Mouse (Mus musculus) T-helper 1 cell (primary cell): ENCODE results near the gene Trappc2l.

ENCODE experiments used
- in situ Hi-C: fragments of 300-600 bp; cut with MboI, MseI; formaldehyde crosslinking; loops from one replicate; pipeline ENCODE4 v1.15.1; 2025; ENCODE audit warnings: high pct_unique_total_duplicates

Gene Trappc2l

DNA sequence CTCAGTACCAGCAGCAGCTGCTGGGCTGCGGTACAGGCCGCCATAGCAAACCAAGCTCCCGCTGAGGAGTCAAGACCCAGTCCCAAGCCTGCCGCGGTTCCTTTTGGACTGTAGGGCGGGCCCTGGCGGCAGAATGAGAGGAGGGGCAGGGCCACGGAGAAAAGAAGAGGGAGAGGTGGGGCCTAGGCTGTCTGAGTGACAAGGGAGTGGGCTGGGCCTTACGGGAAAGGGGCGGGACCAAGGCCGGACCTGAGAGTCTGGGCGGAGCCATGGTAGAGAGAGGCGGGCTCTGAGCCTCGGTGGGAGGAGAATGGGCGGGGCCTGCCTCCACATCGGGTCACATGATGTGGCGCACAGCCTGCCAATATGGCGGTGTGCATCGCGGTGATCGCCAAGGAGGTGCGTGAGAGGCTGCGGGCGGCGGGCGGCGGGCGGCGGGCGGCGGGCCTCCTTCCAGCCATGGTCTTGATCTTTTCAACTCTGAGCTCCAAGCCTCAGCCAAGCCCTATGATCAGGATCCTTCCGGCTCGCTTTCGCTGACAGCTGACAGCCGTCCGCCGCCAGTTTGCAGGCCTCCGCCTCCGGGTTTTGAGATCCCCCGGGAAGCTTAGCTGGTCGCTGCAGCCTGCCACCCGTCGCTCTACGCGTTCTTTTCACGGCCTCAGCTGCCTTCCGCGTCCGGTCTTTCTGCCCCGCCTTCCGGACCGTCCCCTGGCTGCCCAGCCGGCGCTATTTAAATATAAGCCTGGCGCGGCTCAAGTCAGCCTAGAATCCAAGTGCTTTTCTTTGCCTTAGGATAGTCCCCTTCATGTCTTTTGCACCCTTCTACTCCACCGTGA lies at the start of gene Trappc2l, which contains the start of gene Galns:
TSS of gene Trappc2l (plus strand) at position 346 of the 839 bp plus-strand sequence.
TSS of gene Galns (minus strand) at position 169 of the 839 bp plus-strand sequence.
- in situ Hi-C loops = loop anchor here (10.0 kb wide), 1 partner anchor 617 kb away; no protein-coding TSS in a partner anchor

DNA sequence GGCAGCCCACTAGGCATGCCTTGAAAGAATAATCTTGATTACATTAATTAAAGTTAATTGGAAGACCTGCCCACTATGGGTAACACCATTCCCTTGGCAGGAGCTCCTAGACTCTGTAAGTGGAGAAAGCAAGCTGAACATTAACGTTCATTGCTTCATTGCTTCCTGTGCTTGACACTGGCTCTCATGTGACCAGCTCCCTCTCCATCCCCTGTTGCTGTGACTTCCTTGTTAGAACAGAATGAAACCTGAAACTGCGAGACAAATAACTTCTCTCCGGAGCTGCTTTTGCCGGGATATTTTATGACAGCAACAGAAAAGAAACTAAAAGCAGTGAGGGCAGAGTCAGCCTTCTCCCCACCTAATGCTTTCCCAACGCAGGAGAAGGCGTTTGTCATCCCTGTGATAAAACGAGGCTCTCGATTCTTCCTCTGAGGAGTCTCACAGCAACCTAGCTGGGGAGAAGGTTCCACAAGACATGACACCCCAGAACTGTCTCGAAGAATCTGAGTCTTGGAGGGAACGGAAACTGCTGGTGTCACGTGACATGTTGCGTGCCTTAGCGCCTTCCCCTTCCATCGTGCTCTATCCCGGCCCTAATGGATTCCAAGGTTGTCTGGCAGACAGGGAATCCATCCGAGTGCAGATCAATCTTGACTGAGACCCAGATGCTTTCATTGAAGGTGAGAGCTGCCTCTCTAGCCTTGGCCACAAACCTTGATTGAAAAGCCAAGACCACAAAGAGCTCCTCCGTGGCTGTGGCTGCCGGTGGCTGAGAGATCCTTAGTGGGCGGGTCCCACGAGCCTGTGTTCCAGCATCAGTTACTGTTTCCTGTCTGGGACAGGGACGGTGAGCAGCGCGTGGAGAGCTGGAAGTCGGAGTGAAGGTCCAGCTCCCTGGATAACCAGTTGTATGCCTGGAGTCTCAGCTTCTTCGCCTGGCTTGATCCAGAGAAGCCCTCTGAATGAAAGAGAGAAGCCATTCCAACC lies 46.8 kb upstream of the Trappc2l start:
- in situ Hi-C loops = loop anchor here (5.0 to 25.0 kb wide), 4 partner anchors 62 to 998 kb away; partner anchors contain the start of gene Rpl13

DNA sequence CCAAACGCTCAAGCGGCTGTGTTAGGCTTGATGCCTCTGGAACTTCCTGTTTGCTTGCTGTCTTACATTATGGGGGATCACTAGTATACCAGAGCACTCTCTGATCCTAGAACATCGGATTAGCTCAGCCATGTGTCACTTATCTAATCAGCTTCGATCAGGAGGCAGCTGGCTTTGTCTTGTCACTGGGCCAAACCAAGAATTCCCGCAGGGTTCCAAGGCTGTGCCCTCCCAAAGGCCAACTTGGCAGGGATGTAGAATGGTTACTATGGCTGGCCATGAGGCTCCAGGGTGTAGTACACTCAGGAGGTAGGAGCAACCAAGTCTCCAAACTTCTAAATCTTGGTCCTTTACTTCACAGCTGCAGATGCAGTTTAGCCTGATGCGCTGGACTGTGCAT lies 44.7 kb upstream of the Trappc2l start:
- in situ Hi-C loops = loop anchor here (5.0 to 25.0 kb wide), 4 partner anchors 64 to 996 kb away; partner anchors contain the start of gene Rpl13

DNA sequence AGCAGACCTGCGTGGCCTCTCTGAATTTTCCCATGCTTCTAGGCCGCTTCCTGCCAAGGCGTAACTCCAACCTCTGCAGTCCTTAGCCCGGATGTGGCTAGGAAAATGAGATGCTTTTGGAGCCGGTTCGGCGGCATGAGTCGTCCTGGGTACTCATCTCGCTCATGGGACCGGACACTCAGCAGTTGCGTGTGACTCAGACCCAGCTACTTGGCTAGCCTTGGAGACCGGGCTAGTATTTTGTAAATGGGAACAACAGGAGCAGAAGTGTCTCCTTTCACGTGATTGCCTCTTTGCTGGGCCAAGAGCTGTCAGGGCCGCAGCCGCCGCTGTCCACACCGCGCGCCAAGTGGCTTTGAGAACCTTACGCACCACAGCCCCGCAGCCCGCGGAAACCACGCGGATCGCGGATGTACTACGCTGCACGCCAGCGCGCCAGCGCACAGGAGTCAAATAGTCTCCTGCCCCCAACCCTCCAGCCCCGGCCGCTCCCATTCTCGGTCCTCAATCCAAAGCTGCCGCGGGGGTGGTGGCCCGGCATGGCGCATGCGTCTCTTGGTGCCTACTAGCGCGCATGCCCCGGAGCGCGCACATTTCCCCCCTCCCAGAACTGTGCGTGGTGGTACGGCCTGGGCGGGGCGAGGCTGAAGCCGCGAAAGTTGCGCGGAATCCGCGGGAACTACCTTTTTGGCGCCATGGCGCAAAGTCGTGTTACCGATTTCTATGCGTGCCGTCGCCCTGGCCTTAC lies 43.9 kb upstream of the Trappc2l start, which contains the start of gene Cdt1:
TSS of gene Cdt1 (plus strand) at position 655 of the 748 bp plus-strand sequence.
- in situ Hi-C loops = loop anchor here (5.0 to 25.0 kb wide), 4 partner anchors 65 to 995 kb away; partner anchors contain the start of gene Rpl13

DNA sequence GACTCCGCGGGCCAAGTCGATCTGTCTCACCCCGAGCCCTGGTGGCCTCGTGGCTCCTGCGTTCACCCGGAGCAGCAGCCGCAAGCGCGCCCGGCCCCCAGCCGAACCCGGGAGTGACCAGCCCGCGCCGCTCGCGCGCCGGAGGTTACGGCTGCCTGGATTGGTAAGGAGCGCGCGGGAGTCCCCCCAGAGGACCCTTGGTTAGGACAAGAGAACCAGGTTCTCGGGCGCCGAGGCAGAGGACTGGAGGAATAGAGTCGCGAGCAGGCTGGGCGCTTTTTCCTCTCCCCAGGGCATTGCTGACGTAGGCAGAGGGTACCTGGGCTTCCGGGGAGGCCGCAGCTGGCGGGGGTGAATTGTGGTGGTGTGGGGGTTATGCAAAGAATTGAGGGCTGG lies 43.3 kb upstream of the Trappc2l start:
- in situ Hi-C loops = loop anchor here (5.0 to 25.0 kb wide), 4 partner anchors 66 to 994 kb away; partner anchors contain the start of gene Rpl13

DNA sequence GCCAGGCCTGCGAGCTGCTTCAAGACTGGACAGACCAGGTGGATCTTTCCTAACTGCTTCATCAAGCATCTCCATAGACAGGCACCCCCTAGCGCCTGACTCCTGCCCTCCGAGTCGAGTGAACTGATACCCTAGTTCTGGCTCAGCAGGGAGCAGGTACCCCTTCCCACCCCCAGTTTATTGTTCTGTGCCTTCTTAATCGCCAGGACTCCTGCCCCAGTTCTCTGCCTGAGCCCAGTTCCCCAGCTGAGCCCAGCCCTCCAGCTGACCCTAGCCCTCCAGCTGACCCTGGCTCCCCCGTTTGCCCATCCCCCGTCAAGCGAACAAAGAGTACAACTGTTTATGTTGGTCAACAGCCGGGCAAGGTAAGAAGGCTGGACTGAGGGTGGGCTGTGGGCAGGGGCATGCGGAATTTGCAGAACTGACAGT lies 42.5 kb upstream of the Trappc2l start:
- in situ Hi-C loops = loop anchor here (5.0 to 25.0 kb wide), 4 partner anchors 67 to 993 kb away; partner anchors contain the start of gene Rpl13

DNA sequence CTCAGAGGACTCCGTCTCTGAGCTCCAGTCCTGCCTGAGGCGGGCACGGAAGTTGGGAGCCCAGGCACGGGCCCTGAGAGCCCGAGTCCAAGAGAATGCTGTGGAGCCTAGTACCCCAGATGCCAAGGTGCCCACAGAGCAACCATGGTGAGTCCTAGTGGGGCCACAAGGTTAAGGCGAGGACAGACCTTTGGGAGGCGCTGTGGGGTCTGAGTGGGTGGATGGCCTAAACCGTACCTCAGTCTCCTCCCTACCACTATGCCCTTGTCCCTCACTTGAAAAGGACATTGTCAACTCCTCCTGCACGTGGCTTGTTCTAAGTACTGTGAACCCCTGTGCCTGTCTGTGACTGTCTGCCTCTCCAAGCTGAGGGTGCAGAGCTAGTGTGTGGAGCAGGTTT lies 42.1 kb upstream of the Trappc2l start:
- in situ Hi-C loops = loop anchor here (5.0 to 25.0 kb wide), 4 partner anchors 67 to 993 kb away; partner anchors contain the start of gene Rpl13

DNA sequence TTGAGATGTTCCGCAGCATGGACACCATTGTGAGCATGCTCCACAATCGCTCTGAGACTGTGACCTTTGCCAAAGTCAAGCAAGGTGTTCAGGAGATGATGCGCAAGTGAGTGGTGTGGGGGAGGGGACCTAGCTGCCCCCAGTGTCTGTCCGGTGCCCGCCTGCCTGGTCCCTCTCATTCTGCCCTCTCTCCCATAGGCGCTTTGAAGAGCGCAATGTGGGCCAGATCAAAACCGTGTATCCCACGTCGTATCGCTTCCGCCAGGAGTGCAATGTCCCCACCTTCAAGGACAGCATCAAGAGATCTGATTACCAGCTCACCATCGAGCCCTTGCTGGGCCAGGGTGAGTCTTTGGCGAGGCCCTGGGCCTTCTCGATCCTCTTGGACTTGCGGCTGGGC lies 41.4 kb upstream of the Trappc2l start:
- in situ Hi-C loops = loop anchor here (5.0 to 25.0 kb wide), 4 partner anchors 68 to 992 kb away; partner anchors contain the start of gene Rpl13

DNA sequence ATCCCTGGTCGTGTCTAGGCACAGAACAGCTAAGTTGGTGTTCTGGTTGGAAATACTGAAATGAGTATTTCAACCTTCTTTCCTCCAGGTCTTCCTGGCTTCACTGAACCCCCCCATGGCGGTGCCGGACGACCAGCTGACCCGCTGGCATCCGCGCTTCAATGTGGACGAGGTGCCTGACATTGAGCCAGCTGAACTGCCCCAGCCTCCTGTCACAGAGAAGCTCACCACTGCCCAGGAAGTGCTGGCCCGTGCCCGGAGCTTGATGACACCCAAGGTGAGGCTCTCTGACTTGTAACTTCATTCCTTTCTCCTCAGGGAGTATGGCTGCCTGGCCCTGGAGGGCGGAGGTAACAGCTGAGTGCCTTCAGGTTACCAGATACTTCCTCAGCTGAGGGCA lies 40.3 kb upstream of the Trappc2l start:
- in situ Hi-C loops = loop anchor here (25.0 kb wide), 1 partner anchor 991 kb away; no protein-coding TSS in a partner anchor

DNA sequence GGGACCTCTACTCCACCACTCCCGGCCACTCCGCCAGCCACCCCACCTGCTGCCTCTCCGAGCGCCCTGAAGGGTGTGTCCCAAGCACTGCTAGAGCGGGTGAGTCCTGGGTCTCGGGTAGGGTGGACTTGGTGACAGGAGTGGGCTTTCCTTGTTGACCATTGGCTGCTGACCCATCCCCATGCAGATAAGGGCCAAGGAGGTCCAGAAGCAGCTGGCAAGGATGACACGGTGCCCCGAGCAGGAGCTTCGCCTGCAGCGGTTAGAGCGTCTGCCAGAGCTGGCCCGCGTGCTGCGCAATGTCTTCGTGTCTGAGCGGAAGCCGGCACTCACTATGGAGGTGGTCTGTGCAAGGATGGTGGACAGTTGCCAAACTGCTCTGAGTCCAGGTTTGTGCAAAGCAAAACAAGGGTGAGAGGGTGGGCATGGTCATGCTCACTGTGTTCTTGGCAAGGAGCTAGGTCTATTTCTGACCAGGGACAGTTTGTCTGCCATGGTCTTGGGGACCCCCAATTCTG lies 39.6 kb upstream of the Trappc2l start:
- in situ Hi-C loops = loop anchor here (25.0 kb wide), 1 partner anchor 990 kb away; no protein-coding TSS in a partner anchor

DNA sequence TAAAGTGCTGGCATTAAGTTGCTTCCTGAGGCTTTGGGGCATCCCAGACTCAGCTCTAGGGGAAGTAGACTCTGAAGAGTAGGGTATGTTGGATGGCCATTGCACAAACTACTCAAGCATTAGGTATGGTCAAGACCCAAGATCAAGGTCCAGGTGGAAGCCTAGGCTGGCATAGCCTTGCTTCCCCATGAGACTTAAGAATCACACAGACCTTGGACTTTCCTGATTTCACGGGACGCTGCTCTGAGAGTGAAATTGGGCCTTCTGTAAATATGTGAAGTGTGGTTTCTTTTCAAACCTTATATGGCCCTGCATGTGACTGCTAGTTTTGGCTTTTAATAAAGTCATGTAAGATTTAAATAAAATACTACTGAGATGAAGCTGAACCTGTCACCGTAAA lies 38.7 kb upstream of the Trappc2l start:
- in situ Hi-C loops = loop anchor here (25.0 kb wide), 1 partner anchor 990 kb away; no protein-coding TSS in a partner anchor

DNA sequence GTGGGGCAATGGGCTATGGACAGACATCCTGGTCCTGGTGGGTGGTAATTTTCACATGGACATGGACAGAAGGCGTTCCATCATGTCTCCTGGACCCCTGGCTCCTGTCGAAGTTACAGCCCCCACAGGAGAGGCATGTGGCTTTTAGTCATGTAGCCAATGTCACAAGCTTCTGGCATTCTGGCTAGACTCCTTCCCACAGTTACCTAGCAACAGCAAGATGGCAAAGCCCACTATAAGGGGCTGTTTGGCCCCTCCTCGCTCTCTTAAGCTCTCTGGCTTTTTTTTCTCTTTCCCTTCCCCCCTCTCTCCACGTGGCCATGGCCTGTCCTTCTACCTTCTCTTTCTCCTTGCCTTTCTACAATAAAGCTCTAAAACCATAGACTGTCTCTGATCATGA lies 38.3 kb upstream of the Trappc2l start:
- in situ Hi-C loops = loop anchor here (25.0 kb wide), 1 partner anchor 989 kb away; no protein-coding TSS in a partner anchor

DNA sequence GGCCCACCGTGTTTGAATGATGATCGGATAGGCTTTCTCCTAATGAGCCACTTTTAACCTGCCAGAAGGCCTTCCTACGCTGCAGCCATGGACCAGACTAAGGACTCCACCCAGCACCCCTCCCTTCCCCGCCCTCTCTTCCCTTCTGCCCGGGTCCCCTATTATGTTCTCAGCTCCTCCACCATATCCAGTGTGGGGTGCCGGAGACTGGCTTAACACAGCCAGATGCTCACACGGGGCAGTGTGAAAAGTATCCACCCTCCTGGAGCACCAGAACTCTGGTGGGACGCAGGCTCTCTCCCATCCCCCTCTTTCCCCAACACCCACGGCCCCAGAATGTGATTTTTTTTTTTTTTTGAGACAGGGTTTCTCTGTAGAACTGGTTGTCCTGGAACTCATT lies 37.9 kb upstream of the Trappc2l start:
- in situ Hi-C loops = loop anchor here (25.0 kb wide), 1 partner anchor 989 kb away; no protein-coding TSS in a partner anchor

DNA sequence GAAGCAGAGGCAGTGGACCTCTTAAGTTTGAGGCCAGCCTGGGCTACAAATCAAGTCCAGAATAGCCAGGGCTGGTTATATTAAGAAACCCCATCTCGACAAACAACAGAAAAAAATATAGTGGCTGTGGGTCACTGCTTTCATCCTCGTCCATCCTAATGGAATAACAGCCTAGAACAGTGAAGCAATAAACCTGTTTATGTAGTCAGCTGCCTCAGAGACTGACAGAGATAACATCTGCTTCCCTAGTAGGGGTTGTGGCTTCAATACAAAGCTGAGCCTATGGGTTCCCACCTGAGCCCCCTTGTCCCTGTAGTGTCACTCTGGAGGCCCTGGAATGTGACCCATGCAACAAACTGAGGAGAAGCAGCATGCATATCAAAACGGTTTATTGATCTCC lies 37.2 kb upstream of the Trappc2l start:
- in situ Hi-C loops = loop anchor here (25.0 kb wide), 1 partner anchor 988 kb away; no protein-coding TSS in a partner anchor

DNA sequence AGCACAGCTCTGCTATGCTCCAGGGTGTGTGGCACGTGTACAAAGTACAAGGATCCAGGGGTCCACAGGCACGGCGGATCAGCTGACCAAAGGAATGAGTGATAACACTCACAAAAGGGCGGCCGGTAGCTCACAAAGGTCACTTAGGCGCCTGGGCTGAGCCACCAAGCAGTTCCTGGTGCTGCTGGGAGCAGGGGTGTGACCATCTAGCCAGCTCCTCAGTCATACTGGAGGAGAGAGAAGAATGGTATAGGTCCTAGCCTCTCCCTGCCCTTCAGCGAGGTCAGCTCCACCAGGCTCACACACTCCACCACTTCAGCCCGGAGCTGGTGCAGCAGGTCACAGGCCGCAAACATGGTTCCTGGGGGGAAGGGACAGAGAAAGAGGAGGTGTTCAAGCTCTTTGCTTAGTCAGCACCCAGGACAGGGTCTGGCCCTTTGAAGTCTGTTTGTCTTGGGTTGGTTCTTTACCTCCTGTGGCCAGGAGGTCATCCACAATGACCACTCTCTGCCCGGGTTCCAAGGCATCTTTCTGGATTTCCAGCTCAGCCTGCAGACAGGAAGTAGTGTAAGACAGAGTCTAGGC lies 36.7 kb upstream of the Trappc2l start:
- in situ Hi-C loops = loop anchor here (25.0 kb wide), 1 partner anchor 988 kb away; no protein-coding TSS in a partner anchor

DNA sequence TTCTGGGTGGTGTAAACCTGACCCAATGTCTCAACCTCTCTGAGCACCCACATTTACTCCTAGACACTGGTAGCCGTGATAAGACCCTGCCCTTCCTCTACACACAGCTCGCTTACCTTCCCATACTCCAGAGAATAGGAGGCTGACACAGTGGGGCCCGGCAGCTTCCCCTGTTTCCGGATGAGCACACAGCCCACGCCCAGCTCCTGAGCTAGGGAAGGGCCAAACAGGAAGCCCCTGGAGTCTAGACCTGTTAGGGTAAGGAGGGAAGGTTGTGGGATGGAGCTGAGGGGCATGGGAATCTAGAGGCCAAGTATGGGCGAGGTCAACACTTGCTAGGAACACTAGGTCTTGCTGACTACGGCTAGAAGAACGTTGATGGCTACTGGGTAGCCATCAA lies 36.2 kb upstream of the Trappc2l start:
- in situ Hi-C loops = no loop called here

DNA sequence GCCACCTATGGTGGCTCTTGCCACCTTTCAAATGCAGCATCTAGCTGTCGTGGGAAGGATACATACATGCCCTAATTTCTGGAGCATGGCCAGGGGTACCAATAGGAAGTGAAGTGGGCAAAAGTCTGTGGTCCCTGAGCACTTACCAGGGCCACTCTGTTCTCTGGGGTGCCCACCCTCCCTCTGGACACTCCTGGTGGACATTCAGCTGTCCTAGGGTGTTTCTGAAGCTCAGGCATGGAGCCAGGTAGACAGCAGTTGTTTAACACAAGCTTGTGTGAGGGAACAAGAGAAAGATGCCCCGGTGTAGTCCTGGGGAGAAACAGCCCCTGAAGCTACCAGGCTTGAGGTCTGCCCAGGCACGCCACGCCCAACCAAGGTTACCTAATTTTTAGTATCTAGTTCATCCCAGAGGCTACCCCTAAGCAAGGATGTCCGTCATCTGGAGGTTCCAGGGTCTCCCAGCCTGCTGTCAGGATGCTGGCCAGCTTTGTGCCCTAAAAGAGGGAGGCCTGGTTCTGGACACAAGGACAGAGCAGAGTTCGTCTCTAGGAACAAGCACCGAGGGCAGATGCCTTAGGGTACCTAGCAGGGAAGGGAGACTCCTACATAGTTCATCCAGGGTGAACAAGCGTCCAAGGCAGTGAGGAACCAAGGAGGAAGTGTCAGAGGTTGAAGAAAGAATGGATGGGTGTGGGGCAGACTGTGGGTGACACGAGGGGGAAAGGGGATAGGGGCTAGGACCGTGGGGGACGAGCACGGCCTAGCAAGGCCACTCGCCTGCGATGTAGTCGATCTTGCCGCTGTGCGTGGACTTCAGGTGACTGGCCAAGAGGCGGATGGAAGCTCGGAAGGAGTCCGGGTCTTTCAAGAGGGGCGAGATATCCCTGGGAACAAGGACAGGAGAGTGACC lies 35.4 kb upstream of the Trappc2l start:
- in situ Hi-C loops = no loop called here

DNA sequence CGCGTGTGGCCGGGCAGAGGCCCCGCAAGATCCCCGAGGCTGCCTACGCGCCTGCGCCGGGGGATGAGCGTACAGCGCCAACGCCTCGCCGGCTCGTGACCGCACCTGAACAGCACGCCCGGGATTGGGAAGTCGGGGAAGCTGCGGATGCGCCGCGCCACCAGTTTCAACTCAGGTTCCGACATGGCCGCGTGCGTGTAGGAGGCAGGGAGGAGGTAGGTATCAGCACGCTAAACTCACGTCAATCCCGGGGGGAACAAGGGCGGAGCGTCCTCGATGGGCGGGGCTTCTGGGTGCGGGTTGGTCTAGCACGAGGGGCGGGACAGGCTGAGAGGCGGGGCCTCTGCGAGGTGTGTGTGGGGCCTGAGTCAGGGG lies 34.8 kb upstream of the Trappc2l start, which contains the start of gene Aprt:
TSS of gene Aprt (minus strand) at position 262 of the 375 bp plus-strand sequence.
- in situ Hi-C loops = no loop called here
